Mouse (Mus musculus): ENCODE data around the gene AW549877. TPM values are rescaled to one million over a fixed set of nuclear protein-coding genes. Genes with fewer than 3 reads are reported as not detected.
A peak's percentile ranks its signal among the peaks of the same experiment; 100 is the strongest.

The AW549877 gene
- total RNA-seq, 4 experiments from 2014 or later = 37.1 to 51.1 (median 45.9) TPM

GRCm38 (mm10) chr15:3984876-3985275 is 10.7 kb downstream of the AW549877 start:
- DNase-seq (ENCODE audit: low spot score in 2 of 2) = no peak

DNA sequence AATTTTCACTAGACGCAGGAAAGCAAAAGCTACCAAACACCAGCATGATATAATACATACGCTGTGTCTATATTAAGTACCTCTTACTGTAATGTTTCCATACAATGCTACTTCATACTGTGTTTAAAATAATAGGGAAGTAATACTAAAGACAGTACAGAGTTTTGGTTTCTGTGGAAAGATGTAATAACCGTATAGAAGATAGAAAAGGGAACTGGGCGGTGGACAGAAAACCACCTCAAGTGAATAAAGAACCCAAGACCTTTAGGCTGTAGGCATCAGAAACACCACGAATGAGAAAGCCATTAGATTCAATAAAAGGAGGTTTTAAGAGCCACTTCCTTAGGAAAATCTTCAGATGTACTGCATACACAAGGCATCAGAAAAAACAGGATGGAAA is 12.8 kb downstream of the AW549877 start:
- no peak for DNase-seq (ENCODE audit: low spot score in 2 of 2)

- no peak for DNase-seq (ENCODE audit: low spot score in 2 of 2)
These were observed 15.7 kb downstream of the AW549877 start for GRCm38 (mm10) chr15:3979871-3980270.

GRCm38 (mm10) chr15:3979061-3979848 is 16.3 kb downstream of the AW549877 start, which contains the start of gene Fbxo4:
Fbxo4 (minus strand) TSS chr15:3979573.
- DNase-seq (ENCODE audit: low spot score in 2 of 2) = peak; percentile 66 to 71

DNA sequence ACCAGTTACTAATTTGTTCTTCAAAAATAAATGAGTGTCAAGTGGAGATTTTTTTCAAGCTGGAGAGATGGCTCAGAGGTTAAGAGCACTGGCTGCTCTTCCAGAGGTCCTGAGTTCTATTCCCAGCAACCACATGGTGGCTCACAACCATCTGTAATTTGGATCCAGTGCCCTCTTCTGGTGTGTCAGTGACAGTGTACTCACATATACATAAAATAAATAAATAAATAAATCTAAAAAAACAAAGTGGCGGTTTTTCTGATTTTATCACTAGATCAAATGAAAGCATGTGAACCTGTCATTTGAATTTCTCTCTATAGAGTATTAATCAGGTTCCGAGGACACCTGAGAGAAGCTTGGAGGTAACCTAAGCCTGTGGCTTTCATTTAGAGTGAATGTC is 17.3 kb downstream of the AW549877 start:
- no peak for DNase-seq (ENCODE audit: low spot score in 2 of 2)

DNA sequence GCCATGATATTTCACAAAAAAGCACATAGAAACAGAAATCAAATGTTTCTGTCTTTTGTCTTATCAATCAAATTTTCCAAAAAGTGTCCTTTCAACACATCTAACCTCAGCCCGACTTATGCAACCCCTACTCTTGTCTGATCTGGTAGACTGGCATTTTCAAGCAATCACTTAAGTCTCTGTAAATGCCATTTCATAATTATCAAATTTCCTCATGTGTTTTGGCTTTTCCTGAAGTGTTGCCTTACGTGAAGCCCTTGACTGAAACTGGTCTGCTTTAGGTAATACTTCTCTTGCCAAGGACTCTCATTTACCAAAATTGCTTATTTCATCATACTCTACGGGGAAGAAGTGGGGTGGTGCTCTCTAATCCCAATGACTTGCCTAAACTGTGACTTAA is 22.2 kb downstream of the AW549877 start:
- no peak for DNase-seq (ENCODE audit: low spot score in 2 of 2)

GRCm38 (mm10) chr15:3970193-3970592 is 25.4 kb downstream of the AW549877 start:
- no peak for DNase-seq (ENCODE audit: low spot score in 2 of 2)

- DNase-seq (ENCODE audit: low spot score in 2 of 2) = no peak
These were observed 25.8 kb downstream of the AW549877 start for GRCm38 (mm10) chr15:3969743-3970142.

GRCm38 (mm10) chr15:3962251-3962650 is 33.3 kb downstream of the AW549877 start:
- DNase-seq (ENCODE audit: low spot score in 2 of 2) = no peak

- DNase-seq (ENCODE audit: low spot score in 2 of 2) = no peak
These were observed 35.5 kb downstream of the AW549877 start for GRCm38 (mm10) chr15:3960094-3960493.

GRCm38 (mm10) chr15:3957982-3958381 is 37.6 kb downstream of the AW549877 start:
- peak in 1 of 2 experiments; percentile 57 for DNase-seq (ENCODE audit: low spot score in 2 of 2)

DNA sequence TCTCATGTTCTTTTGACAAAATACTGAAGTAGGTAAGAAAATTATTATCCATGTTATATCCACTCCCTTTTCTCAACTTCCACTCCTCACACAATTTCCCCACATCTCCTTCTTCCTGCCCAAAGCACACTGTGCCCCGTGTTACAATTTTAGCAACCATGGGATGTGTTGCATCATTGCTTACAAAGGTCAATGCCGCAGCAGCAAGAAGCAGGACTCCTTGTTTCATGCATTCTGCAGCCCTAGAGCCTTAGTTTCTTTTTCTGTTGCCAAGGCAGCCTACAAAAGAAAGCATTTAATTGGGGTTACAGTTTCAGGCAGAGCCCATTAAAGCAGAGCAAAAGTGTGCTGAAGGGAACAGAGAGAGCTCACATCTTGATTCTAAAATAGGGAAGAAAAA is 40.6 kb downstream of the AW549877 start:
- DNase-seq (ENCODE audit: low spot score in 2 of 2) = peak in 1 of 2 experiments; percentile 17

GRCm38 (mm10) chr15:3938132-3938531 is 57.4 kb downstream of the AW549877 start:
- no peak for DNase-seq (ENCODE audit: low spot score in 2 of 2)

DNA sequence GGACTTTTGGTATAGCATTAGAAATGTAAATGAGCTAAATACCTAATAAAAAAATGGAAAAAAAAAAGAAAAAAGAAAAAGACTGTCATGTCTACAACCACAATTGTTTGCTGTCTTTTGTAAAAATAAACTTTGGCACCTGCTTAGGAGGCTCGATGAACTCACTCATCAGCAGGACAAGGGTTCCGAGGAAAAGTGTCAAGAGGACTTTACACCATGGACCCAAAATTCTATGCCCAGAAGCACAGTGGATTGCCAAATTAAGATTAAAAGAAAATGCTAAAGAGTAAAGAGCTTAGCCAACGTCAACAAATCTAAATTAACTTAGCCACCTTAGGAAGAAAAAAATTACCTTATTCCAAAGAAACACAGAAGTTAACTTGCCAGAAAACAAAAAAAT is 59.5 kb downstream of the AW549877 start:
- no peak for DNase-seq (ENCODE audit: low spot score in 2 of 2)

DNA sequence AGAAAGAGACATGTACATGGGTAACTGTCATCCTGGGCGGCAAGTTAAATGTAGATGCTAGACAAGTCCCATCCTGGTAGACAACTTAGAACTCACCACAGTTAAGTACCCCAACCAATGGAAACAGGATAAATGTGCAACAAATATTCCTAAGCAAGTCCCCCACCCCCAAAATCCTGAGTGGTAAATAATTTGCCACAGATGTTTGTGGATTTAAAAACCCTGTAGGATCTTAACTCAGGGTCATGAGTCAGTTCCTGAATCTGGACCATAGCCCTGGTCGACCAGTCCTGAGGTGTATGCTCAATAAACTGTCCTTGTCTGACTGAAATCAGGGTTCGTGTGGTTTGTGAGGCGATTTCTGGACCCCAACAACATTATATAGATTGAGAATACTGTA is 62.1 kb downstream of the AW549877 start:
- DNase-seq (ENCODE audit: low spot score in 2 of 2) = no peak

Other genes with a start within 250 kb of the AW549877 start
- 10 to 100 TPM in 2 of 4 experiments, 1 to 10 TPM in 2; 8.5 to 11.0 (median 9.9) TPM for gene Fbxo4, start 16.2 kb downstream of the AW549877 start, total RNA-seq (2022)
- gene Oxct1, start 30.6 kb upstream of the AW549877 start, total RNA-seq (2022) = 100 to 1,000 TPM; 244 to 283 (median 271) TPM